Mouse (Mus musculus) kidney, adult 18-20 months (tissue): ENCODE measurements around the gene St3gal5.

ENCODE experiments used
- DNase-seq: peaks from one replicate; pipeline ENCODE4 v3.0.0; 2021

Gene St3gal5

GRCm38 (mm10) chr6:72098021-72098655, 746 bp downstream of the St3gal5 start:
- no peak for DNase-seq

GRCm38 (mm10) chr6:72098691-72099090, 1.3 kb downstream of the St3gal5 start:
- DNase-seq, result no peak

DNA sequence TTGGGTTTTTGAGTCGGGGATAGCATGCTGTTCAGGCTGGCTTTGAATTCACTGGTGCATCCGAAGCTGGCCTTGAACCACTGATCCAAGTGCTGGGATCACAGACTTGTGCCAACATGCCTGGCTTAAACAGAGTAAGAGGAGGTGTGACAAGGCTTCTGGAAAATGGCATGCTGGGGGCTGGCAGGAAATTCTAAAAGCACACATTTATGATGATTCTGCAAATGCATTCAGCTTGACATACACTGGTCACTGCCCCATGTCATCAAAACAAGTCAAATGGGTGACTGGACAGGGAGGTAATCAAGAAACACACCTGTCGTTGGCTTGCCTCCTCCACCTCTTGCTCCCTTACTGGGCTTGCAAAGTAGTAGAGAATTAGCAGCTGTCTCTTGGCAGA, 1.9 kb downstream of the St3gal5 start:
- no peak for DNase-seq

DNA sequence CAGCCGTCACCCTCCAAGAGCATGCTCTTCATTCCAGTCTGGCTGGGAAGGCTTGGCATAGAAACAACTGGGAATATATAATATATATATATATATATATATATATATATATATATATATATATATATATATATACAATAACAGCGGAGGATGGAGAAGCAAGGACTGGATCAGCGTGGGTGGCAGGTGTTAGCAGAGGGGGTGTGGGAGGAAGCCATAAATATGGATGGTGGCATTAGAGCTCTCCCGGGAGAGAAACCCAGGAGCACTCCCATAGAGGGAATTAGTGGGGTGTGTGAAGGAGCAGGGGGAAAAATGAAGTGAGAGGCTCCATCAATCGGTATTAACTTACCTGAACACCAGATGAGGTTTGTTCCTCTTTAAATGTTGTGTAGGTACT, 2.8 kb downstream of the St3gal5 start:
- no peak for DNase-seq

DNA sequence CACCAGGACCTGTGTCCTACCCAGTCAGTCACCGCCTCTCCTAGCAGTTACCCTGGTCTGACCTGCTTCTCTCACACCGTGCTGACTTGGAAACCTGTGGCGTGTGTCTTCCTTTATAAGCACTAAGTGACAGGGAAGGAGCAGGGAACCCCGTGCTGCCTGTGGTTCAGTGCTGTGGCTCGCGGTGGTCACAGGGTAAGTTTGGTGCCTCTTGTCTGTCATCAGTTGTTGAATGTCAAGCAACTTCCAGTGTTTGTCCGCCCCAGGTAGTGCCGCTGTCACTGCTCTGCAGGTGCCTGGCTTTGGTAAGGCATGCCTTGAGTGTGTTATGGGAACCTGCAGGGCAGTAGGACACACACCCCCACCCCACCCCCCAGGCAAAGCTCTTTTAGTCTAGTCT, 3.5 kb downstream of the St3gal5 start:
- no peak for DNase-seq

- no peak for DNase-seq
These were observed 4.0 kb downstream of the St3gal5 start for GRCm38 (mm10) chr6:72101386-72101785.

DNA sequence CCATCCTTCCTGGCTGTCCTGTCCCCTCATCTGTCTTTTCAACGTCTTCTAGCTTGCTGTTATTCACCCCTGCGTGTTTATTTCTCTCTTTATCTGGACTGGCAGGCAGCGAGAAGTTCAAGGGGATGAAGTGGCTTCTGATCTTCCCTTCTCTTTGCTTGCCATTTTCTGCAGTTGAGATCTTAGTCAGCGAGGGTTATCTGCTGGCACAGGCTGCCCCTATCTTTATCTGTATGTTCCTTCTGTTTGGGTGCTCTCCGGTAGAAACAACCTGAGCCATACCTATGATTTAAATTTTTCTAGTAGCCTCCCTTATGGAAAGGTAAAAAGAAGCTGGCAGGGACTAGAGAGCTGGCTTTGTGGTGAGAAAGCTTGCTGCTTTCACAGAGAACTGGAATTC, 4.7 kb downstream of the St3gal5 start:
- no peak for DNase-seq

DNA sequence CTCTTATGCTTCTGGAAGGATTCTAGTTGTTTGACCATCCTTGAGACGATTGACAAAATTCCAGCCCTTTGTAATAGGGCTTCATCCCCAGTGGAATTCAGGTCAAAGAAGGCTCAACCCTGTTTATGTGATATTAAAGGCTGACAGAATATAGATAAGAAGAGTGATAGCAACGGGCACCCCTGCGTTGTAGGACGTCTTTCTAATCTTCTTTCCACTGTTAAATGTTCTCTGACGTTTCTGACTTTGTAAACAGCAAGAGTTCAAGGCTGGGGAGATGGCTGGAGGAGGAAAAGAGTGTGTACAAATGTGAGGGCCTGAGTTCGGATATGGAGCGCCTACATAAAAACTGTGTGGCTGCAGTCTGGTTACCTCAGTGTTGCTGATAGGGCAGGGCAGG, 7.1 kb downstream of the St3gal5 start:
- no peak for DNase-seq

GRCm38 (mm10) chr6:72108941-72109892, 11.8 kb downstream of the St3gal5 start:
- no peak for DNase-seq

DNA sequence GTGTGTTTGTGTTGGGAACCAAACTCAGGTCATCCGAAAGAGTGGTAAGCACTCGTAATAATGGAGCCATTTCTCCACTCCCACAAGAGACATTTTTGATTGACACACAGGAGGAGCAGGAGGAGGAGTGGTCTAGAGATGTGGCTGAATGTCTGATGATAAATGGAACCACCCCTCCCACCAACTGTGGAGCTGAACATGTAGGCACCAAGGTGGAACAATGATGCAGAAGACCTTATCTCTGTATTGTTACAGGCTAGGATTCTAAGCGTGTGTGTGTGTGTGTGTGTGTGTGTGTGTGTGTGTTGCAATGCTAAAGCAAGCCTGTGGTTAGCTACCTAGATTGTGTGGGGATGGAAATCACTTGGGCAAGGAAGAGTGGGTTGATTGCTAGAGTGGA, 13.2 kb downstream of the St3gal5 start:
- no peak for DNase-seq

DNA sequence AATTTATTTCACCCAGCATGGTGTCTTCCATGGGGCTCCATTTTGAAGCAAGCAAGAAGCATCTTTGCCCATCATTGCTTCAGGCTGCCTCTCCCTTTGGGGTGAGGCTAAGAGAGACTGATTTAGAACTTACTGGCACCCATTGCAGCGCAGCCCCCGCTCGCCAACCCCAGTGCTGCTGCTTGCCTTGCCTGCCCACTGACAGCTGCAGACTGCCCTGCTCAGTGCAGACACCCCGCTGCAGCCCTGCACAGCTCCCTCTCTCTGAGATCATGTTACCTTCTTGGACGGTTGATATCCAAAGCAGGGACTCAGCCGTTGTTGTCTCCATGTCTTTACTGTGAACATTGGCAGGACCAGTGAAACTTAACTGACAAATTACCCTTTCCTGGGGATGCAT, 15.2 kb downstream of the St3gal5 start:
- no peak for DNase-seq

GRCm38 (mm10) chr6:72113093-72113702, 15.8 kb downstream of the St3gal5 start:
- no peak for DNase-seq

- DNase-seq, result no peak
These were observed 17.5 kb downstream of the St3gal5 start for GRCm38 (mm10) chr6:72114902-72115301.

DNA sequence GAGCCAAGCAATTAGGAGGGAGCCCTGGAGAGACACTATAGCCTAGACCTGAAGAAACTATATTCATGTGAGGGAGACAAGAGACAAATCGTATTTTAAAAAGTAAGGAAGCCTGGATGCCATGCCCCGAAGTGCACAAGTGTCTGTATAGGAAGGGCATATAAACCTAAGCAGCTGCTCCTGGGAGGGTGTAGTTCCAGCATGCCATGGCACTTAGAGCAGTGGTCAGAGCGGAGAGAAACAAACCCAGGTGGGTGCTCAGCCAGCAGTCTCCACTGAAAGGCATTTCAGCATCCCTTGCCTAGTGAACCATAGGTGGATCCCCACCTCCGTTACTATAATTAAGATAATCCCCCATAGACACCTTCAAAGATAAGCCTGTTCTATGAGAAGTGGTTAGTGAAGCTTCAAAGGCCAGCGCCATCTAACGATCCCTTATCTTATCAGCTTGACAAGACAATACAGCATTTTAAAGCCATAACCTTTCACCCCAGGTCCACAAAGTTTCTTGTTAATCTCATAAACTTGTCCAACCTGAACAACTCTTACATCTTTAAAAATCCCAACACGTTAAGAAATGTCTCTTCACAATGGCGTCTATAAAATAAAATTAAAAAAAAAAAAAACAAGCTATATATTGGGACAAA, 20.1 kb downstream of the St3gal5 start:
- DNase-seq, result no peak

DNA sequence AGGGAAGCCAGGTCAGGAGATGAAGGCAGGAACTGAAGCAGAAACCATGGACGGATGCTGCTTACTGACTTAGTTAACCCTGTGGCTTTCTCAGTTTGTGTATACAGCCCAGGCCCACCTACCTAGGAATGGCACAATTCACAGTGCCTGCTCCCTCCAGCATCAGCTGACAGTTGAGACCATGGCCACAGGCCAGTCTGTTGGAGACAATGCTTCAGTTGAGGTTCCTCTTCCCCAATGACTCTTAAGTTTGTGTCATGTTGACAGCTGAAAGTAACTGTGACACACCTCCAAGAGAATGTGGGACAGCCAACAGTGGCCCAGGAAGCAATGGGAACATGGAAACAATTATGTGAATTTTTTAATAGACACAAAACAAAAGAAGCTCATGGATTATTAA, 22.5 kb downstream of the St3gal5 start:
- DNase-seq, result no peak

DNA sequence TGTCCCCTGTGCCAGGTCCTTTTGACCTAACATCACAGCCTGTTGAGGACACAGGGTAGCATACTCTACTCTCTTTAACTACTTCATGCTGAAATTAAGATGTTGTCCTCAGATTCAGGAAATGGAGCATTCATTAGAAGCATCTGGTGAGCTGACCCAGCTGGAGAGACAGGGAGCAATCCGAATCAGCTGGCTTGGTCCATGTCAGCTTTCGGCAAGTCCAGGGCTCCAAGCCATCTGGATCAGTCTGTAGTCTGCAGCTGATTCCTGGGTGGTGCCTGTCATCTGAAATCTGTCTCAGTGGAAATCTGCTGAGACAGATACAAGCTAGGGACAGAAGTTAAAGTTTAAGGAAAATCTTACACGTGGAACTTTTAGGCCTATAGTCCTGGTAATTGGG, 23.9 kb downstream of the St3gal5 start:
- no peak for DNase-seq

- DNase-seq, result no peak
These were observed 25.1 kb downstream of the St3gal5 start for GRCm38 (mm10) chr6:72122515-72122914.

GRCm38 (mm10) chr6:72124315-72125103, 27.1 kb downstream of the St3gal5 start:
- DNase-seq, result no peak

GRCm38 (mm10) chr6:72126128-72126917, 28.9 kb downstream of the St3gal5 start:
- no peak for DNase-seq

GRCm38 (mm10) chr6:72130056-72130455, 32.7 kb downstream of the St3gal5 start:
- DNase-seq, result no peak

GRCm38 (mm10) chr6:72132671-72133214, 35.4 kb downstream of the St3gal5 start:
- no peak for DNase-seq
